Mouse (Mus musculus) neural tube, embryonic 11.5 days (tissue): ENCODE results near the gene Mapk6. TPM values are rescaled to one million over a fixed set of nuclear protein-coding genes. Genes with fewer than 3 reads are reported as not detected.

Source experiments
- ATAC-seq: fragments of 200-750 bp; cut with Nextera tagmentation; 2 replicates; pipeline ENCODE4 v1.8.0; 2017; ENCODE audit warnings: moderate number of reproducible peaks, mild to moderate bottlenecking, moderate TSS enrichment, moderate library complexity; ENCODE audit not compliant: insufficient read depth, low FRiP score, low TSS enrichment
- DNase-seq: peaks from one replicate; pipeline ENCODE4 v3.0.0-alpha.2; 2015; ENCODE audit warnings: low spot score
- H3K27ac ChIP-seq: fragments of 300-500 bp; sonication (generic); 2 replicates; pipeline ENCODE4 v1.5.1; 2014; ENCODE audit warnings: low read depth, mild to moderate bottlenecking, low read length
- H3K27me3 ChIP-seq: fragments of 300-500 bp; sonication (generic); 2 replicates; pipeline ENCODE4 v1.6.1; 2014; ENCODE audit warnings: mild to moderate bottlenecking, low read length, mixed read lengths; ENCODE audit not compliant: control insufficient read depth, insufficient read depth
- H3K36me3 ChIP-seq: fragments of 300-500 bp; sonication (generic); 2 replicates; pipeline ENCODE4 v1.6.1; 2014; ENCODE audit warnings: mild to moderate bottlenecking, low read length, moderate library complexity, mixed read lengths; ENCODE audit not compliant: control insufficient read depth, insufficient read depth
- H3K4me1 ChIP-seq: fragments of 300-500 bp; sonication (generic); 2 replicates; pipeline ENCODE4 v1.6.1; 2014; ENCODE audit warnings: low read length, mixed read lengths; ENCODE audit not compliant: control insufficient read depth, insufficient read depth
- H3K4me2 ChIP-seq: fragments of 300-500 bp; sonication (generic); 2 replicates; pipeline ENCODE4 v1.6.1; 2014; ENCODE audit warnings: low read depth, mild to moderate bottlenecking, moderate library complexity
- H3K4me3 ChIP-seq: fragments of 300-500 bp; sonication (generic); 2 replicates; pipeline ENCODE4 v1.5.1; 2014; ENCODE audit warnings: low read depth, low read length
- H3K9ac ChIP-seq: fragments of 300-500 bp; sonication (generic); 2 replicates; pipeline ENCODE4 v1.6.1; 2014; ENCODE audit warnings: mild to moderate bottlenecking, low read length
- H3K9me3 ChIP-seq: fragments of 300-500 bp; sonication (generic); 2 replicates; pipeline ENCODE4 v1.6.1; 2016; ENCODE audit warnings: low read length; ENCODE audit not compliant: control insufficient read depth
- WGBS: fragments of 180-500 bp; shearing (Covaris S2); extraction: QIAGEN DNeasy Blood & Tissue Kit; methylation state at CpG from one replicate; pipeline ENCODE4 v1.1.7; 2014; 5-methylcytosine and 5-hydroxymethylcytosine counted together
- polyA plus RNA-seq: library from polyadenylated mRNA; unstranded; fragments of >200 nt; fragmentation: Nextera tagmentation; extraction: Ambion mirVana; gene quantifications from 2 replicates; pipeline ENCODE4 v1.2.1, GENCODE M21; 2014

Mapk6 gene
- polyA plus RNA-seq, 1 experiment from 2014 or later = 213 TPM

DNA sequence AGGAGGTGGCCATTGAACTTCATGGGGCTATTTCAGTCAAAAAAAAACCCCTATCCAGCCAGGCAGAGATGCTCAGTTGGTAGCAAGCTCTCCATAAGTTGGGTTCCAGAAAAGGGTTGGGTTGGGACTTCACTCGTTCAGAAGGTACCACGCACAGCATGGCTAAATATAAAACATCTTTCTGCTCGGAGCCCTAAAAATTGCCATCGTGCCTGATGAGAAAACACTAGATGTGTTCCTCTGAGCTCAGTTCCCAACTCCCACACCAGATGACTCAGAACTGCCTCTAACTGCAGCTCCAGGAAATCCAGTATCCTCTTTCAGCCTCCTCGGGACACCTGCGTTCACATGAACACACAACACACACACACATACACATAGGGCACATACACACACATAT lies 71.8 kb downstream of the Mapk6 start:
- no peaks in the 10 kb centered on the region for H3K4me1 ChIP-seq
- H3K4me3 ChIP-seq = no peak overlapping the region
- no peak overlapping the region for H3K27ac ChIP-seq
- no peak for ATAC-seq
- H3K9ac ChIP-seq = no peak overlapping the region
- H3K36me3 ChIP-seq = peaks cover 5% of the 10 kb centered on the region
- no peak for DNase-seq
- no peaks in the 10 kb centered on the region for H3K9me3 ChIP-seq
- no peak overlapping the region for H3K4me2 ChIP-seq
- 90% methylated on average over 6 of the region's 6 CpGs for WGBS
- H3K27me3 ChIP-seq = no peaks in the 10 kb centered on the region

DNA sequence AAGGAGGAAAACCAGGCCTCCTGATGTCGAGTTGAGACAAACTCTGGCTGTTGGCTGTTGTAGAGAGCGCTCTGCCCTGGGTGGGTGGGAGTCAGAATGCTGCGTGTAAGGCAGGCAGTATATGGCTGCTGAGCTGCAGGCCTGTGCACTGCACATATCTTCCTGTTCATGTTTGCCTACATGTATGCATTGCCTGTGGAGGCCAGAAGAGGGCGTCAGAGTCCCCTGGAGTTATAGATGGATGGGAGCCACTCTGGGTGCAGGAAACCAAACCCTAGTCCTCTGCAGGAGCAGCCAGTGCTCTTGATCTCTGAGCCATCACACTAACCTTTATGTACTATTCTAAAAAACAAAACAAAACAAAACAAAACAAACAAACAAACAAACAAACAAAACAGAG lies 75.4 kb downstream of the Mapk6 start:
- 79% methylated on average over 4 of the region's 4 CpGs for WGBS
- H3K4me3 ChIP-seq = no peak overlapping the region
- no peak overlapping the region for H3K4me2 ChIP-seq
- no peak overlapping the region for H3K9ac ChIP-seq
- no peaks in the 10 kb centered on the region for H3K27me3 ChIP-seq
- ATAC-seq (no peak), DNase-seq (no peak)
- H3K4me1 ChIP-seq = no peaks in the 10 kb centered on the region
- H3K36me3 ChIP-seq = peaks cover 5% of the 10 kb centered on the region
- no peaks in the 10 kb centered on the region for H3K9me3 ChIP-seq
- H3K27ac ChIP-seq = no peak overlapping the region

DNA sequence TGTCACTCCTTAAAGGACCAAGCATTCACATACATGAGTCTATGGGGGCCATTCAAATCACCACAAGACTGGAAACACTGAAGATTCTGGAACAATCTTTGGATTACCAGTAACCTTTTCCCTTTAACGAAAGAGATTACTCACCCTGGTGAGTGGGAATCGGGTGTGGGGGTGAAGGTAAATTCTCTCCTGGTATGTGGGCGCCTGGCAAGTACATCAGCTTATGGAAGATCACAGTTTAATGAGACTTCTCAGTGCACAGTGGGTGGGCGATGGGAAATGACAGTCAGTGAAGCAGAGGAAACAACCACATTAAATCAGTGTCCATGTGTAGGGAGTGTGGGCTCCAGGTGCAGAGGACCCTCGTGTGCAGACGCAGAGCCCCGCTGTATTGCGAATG lies 79.0 kb downstream of the Mapk6 start:
- DNase-seq (no peak), ATAC-seq (no peak)
- H3K4me3 ChIP-seq = no peak overlapping the region
- no peak overlapping the region for H3K27ac ChIP-seq
- H3K4me1 ChIP-seq = no peaks in the 10 kb centered on the region
- H3K36me3 ChIP-seq = no peaks in the 10 kb centered on the region
- H3K9ac ChIP-seq = no peak overlapping the region
- no peaks in the 10 kb centered on the region for H3K9me3 ChIP-seq
- H3K4me2 ChIP-seq = no peak overlapping the region
- 81% methylated on average over 8 of the region's 8 CpGs for WGBS
- H3K27me3 ChIP-seq = no peaks in the 10 kb centered on the region

DNA sequence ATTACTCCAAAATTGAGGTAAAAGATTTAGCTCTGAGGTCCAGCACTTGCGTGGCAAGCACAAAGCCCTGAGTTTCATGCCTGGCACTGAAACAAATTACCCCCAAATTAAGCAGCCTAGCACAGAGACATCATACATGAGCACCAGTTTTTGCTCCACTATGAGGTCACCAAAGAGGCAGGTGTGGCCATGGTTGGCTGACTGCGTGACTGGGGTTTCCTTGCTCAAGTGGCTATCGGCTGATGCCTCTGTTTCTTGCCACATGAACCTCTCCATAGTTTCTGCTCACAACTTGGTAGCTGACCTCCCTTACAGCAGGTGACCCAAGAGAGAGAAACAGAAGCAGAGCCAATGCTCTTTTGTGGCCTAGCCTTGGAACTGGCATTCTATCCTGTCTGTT lies 81.8 kb downstream of the Mapk6 start:
- no peaks in the 10 kb centered on the region for H3K4me1 ChIP-seq
- no peak overlapping the region for H3K27ac ChIP-seq
- no peak overlapping the region for H3K4me3 ChIP-seq
- no peaks in the 10 kb centered on the region for H3K36me3 ChIP-seq
- no peak overlapping the region for H3K9ac ChIP-seq
- ATAC-seq = no peak
- WGBS = 95% methylated on average over 3 of the region's 3 CpGs
- H3K9me3 ChIP-seq = no peaks in the 10 kb centered on the region
- DNase-seq = no peak
- H3K4me2 ChIP-seq = no peak overlapping the region
- no peaks in the 10 kb centered on the region for H3K27me3 ChIP-seq

DNA sequence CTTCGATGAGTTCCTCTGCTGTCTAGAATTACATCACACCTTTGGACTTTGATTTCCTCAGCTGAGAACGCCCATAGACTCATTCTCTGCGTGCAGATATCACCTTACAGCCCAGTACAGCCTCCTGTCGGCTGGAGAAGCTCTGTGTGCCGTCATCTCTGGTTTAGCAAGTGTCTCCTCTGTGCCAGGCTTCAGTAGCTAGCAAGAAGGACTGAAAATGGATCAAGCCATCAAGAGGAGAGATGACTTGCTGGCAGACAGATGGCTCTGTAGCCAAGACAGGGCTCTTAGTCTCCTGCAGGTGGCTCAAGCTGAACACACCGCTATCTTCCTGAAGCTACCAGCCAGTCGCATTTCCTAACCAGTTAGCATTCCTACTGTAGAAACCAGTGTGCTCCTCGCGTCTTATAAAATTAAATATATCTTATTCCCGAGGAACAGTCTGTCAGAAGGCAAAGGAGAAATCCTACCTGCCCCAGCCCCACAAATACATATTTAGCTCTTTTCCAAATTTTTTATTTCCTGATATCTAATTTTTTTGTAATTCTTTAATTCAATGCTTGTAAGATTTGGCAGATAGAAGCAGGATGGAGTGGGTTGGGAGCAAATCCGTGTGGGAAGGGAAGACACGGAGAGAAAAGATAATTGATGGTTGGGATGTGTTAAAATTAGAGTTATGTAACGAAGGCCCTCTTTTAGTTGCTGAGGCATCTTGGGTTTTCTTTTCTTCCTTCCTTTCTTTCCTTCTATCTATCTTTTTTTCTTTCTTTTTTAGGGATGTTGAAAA lies 87.5 kb downstream of the Mapk6 start:
- Histone ChIP-seq H3K27me3 (no peaks in the 10 kb centered on the region), H3K9me3 (no peaks in the 10 kb centered on the region), H3K36me3 (no peaks in the 10 kb centered on the region), H3K4me2 (no peak overlapping the region), H3K9ac (no peak overlapping the region), H3K27ac (no peak overlapping the region), H3K4me3 (no peak overlapping the region), H3K4me1 (no peaks in the 10 kb centered on the region)
- DNase-seq (no peak), ATAC-seq (no peak)
- WGBS = 78% methylated on average over 13 of the region's 13 CpGs

DNA sequence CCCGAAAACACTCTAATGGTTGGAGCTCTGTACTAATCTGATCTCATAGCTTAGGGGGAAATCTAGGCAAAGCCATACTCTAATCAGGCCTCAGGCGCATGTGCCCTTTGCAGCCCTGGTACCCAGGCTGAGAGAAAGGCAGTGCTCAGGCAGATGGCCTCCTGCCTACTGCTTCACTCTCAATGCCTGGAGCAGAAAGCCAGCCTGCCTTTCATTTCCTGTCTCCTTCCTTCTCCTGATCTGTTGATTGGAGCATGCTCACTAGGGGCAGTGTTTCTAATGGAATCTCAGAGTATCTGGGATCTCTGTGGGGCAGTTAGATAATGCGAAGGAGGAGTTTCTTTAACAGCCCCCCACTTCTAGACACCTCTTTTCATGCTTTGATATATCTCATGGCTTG lies 90.4 kb downstream of the Mapk6 start:
- Histone ChIP-seq H3K4me2 (no peak overlapping the region), H3K4me1 (peaks cover 9% of the 10 kb centered on the region), H3K9ac (no peak overlapping the region), H3K36me3 (no peaks in the 10 kb centered on the region), H3K27me3 (no peaks in the 10 kb centered on the region), H3K4me3 (no peak overlapping the region), H3K9me3 (no peaks in the 10 kb centered on the region), H3K27ac (no peak overlapping the region)
- DNase-seq (no peak), ATAC-seq (no peak)
- 80% methylated on average over 3 of the region's 3 CpGs for WGBS

Other genes with a start within 250 kb of the Mapk6 start
- 0.35 and 0.36 TPM in 2 replicates for gene Myo5c, start 178.0 kb downstream of the Mapk6 start, polyA plus RNA-seq
- gene Gnb5, start 103.7 kb downstream of the Mapk6 start, polyA plus RNA-seq = 34.2 and 34.7 TPM in 2 replicates
- not detected in 2 replicates for gene Bcl2l10, start 62.2 kb downstream of the Mapk6 start, polyA plus RNA-seq
- gene Leo1, start 31.5 kb upstream of the Mapk6 start, polyA plus RNA-seq = 47.0 and 50.9 TPM in 2 replicates
- 113 and 117 TPM in 2 replicates for gene Tmod3, start 149.7 kb upstream of the Mapk6 start, polyA plus RNA-seq
- 54.5 and 58.8 TPM in 2 replicates for gene Tmod2, start 201.3 kb upstream of the Mapk6 start, polyA plus RNA-seq
- gene Lysmd2, start 215.7 kb upstream of the Mapk6 start, polyA plus RNA-seq = 15.9 and 16.6 TPM in 2 replicates